Mouse (Mus musculus): Measurements from ENCODE around the gene Rarg. TPM values are rescaled to one million over a fixed set of nuclear protein-coding genes. Genes with fewer than 3 reads are reported as not detected.

Gene Rarg
- polyA plus RNA-seq, 1 experiment from 2014 or later: 16.7 TPM

DNA sequence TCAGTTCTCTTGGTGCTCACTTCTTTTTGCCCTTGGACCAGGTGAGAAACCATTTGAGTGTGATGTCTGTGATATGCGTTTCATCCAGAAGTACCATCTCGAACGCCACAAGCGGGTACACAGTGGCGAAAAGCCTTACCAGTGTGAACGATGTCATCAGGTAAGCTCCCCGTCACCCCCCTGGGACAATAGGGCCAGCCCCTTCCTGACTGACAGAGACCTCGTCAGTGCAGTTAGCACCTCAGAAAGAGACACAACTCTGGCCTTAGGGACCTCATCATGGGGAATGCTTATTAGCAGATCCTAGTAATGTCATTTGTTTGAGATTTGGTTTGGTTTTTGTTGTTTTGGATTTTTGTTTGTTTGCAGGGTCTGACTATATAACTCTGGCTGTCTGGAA is 48.2 kb downstream of the Rarg start:
- ATAC-seq (ENCODE audit: low FRiP score): no peak
- WGBS: 89% methylated on average over 8 of the region's 8 CpGs
- peaks cover 32% of the 10 kb centered on the region for H3K4me1 ChIP-seq
- no peaks in the 10 kb centered on the region for H3K27me3 ChIP-seq
- no peak overlapping the region for H3K4me2 ChIP-seq
- H3K9ac ChIP-seq: no peak overlapping the region
- H3K36me3 ChIP-seq (replicated peaks): peaks cover 81% of the 10 kb centered on the region
- no peak overlapping the region for H3K4me3 ChIP-seq (replicated peaks)
- no peaks in the 10 kb centered on the region for H3K9me3 ChIP-seq
- H3K27ac ChIP-seq: no peak overlapping the region

DNA sequence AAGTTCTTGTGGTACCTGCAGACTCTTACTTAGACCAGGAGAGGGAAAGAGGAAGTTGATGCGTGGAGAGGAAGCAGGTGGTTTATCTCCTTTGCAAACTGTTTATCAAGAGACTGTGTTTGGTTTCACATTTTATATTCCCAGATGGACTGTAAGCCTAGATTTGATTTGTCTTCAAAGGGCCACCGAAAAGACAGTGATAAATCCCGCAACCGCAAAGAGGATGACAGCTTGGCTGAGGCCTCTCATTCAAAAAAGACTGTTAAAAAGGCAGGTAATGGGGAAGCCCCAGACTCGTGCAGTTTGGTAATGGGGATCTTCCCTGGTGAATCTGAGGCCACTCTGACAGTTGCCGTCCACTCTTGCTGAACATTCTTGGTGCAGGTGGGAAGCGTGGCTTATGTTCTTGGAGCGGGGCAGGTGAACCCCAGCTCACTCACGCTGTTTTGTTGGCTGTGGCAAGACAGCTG is 49.2 kb downstream of the Rarg start:
- H3K36me3 ChIP-seq (replicated peaks): peaks cover 72% of the 10 kb centered on the region

DNA sequence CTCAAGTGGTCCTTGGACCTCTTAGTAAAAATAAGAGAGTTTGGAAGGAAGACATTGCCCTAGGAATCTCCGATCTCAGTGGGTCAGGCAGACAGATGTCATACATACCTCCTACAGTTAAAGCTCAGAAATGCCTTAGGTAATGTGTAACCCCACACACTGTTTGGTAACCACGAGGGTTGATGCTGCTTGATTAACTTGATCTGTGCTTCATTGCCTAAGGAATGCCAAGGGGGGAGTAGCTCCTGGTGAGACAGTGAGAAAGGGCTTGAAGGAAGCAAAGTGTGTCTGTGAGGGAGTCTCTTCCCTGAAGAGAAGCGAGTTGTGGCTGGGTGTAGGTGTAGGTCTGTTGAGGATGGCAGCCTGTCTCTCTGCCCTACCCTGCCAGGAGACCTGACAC is 50.0 kb downstream of the Rarg start:
- H3K36me3 ChIP-seq (replicated peaks): peaks cover 64% of the 10 kb centered on the region
- no peaks in the 10 kb centered on the region for H3K9me3 ChIP-seq
- 91% methylated on average over 3 of the region's 3 CpGs for WGBS
- no peak overlapping the region for H3K27ac ChIP-seq
- peaks cover 38% of the 10 kb centered on the region for H3K4me1 ChIP-seq
- H3K4me3 ChIP-seq (replicated peaks): no peak overlapping the region
- no peak for ATAC-seq (ENCODE audit: low FRiP score)
- H3K9ac ChIP-seq: peak overlapping the region; percentile 7; the same call in 1 of the 2 replicates
- H3K27me3 ChIP-seq: no peaks in the 10 kb centered on the region
- no peak overlapping the region for H3K4me2 ChIP-seq

More for the DNA sequence above, 49.2 kb downstream of the Rarg start:
- whole genome bisulfite sequencing: 94% methylated on average over 9 of the region's 9 CpGs
- H3K9me3 ChIP-seq: no peaks in the 10 kb centered on the region
- no peak overlapping the region for H3K4me2 ChIP-seq
- ATAC-seq (ENCODE audit: low FRiP score): no peak
- no peak overlapping the region for H3K4me3 ChIP-seq (replicated peaks)
- H3K27me3 ChIP-seq: no peaks in the 10 kb centered on the region
- no peak overlapping the region for H3K27ac ChIP-seq
- no peak overlapping the region for H3K9ac ChIP-seq
- H3K4me1 ChIP-seq: peaks cover 33% of the 10 kb centered on the region

DNA sequence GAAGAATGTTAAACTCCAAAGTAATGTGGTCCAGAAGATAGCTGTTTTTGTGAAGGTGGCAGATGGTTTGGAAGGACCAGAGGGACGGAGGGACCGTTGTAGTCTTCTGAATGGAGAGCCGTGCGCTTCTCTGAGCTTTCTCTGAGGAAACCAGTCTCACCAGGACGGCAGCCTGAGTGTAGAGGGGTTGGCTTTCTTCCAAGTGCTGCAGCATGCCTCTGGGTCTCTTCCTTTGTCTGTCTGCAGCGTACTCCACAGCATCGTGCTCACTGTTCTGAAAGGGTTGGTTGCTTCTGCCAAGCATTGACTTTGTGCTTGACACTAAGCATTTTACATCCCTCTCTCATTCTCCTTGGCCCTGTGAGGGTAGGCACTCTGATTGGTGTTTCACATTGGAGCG is 51.5 kb downstream of the Rarg start:
- peak; percentile 16; the same call in 1 of the 2 replicates for ATAC-seq (ENCODE audit: low FRiP score)
- Histone ChIP-seq H3K27ac (peak overlapping the region; percentile 99), H3K9ac (peak overlapping the region; percentile 92)

DNA sequence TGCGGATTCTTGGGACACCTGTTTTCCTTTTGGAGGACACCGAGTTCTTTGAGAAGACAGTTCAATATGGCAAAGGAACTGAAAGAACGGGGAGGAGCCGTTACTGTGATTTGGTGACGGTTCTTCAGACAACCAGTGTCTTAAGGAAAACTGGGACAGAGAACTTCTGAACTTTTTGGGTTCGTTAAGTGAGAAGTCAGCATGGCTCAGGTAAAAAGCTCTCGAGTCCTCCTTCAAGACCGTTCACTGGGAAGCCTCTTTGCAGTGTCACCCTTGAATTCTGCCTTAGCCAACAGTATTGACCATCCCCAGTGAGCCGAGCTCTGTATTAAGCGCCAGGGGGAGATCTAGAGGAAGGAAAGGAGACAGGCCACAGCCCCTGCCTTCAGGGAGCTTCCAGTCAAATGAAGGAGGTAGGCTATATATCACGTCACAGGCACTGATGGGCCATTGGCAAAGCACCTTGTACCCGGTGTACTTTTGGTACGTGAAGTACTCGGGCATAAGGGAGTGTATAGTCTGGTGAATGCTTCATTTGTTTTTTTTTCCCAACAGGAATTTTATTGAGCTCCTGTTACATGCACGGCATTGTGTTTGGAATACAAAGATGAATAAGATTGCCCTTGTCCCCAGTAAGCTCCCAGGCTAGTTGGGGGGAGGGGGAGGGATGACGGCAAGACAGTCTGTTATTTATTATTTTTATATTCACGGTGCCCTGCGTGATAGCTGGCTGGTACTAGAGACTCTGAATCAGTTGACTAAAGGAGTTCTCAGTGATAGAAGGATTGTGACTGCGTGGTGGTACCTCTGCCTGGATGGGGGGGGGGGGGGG is 52.4 kb downstream of the Rarg start, which contains the start of gene Csad:
Gene Csad (minus strand): TSS at position 51 of the 832 bp plus-strand sequence.
- WGBS: 64% methylated on average over 19 of the region's 19 CpGs
- H3K9me3 ChIP-seq: no peaks in the 10 kb centered on the region
- H3K4me1 ChIP-seq: peaks cover 40% of the 10 kb centered on the region
- H3K4me2 ChIP-seq: peak within 1 kb of the TSS; percentile 77
- peak within 1 kb of the TSS; percentile 85 for H3K4me3 ChIP-seq (replicated peaks)
- no peaks in the 10 kb centered on the region for H3K27me3 ChIP-seq
- ATAC-seq (ENCODE audit: low FRiP score): no peak
- peak within 1 kb of the TSS; percentile 99 for H3K27ac ChIP-seq
- H3K36me3 ChIP-seq (replicated peaks): peaks cover 42% of the 10 kb centered on the region
- peak within 1 kb of the TSS; percentile 92 for H3K9ac ChIP-seq

More for the DNA sequence above, 51.5 kb downstream of the Rarg start:
- Histone ChIP-seq H3K36me3 (replicated peaks) (peaks cover 51% of the 10 kb centered on the region), H3K4me1 (peaks cover 40% of the 10 kb centered on the region), H3K4me2 (peak overlapping the region; percentile 77), H3K4me3 (replicated peaks) (peak overlapping the region; percentile 85), H3K27me3 (no peaks in the 10 kb centered on the region), H3K9me3 (no peaks in the 10 kb centered on the region)
- 42% methylated on average over 8 of the region's 8 CpGs for WGBS

DNA sequence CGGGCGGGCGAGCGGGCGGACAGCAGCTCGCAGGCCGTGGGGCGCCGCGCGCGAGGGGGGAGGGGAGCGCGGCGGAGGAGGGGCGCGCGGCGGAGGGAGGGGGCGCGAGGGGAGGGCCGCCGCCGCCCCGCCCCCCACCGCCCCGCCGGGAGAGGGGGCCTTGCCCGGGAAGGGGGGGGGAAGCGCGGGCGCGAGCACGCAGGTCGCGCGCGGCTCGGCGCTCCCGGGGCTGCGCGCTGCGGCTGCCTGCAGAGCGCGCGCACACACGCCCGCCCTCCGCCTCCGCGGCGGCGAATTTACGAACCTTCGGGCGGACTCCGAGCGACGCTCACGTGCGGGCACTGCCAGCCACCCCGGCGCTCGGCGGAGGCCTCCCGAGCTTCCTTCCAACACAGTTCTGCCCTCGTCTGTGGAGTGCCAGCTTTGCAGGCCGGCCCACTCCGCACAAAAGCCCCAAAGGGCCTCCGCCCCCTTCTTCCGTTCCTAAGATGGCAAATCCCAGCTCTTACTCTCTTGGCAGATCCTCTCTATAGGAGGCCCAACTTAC is 53.4 kb downstream of the Rarg start:
- WGBS: 0% methylated on average over 34 of the region's 72 CpGs

DNA sequence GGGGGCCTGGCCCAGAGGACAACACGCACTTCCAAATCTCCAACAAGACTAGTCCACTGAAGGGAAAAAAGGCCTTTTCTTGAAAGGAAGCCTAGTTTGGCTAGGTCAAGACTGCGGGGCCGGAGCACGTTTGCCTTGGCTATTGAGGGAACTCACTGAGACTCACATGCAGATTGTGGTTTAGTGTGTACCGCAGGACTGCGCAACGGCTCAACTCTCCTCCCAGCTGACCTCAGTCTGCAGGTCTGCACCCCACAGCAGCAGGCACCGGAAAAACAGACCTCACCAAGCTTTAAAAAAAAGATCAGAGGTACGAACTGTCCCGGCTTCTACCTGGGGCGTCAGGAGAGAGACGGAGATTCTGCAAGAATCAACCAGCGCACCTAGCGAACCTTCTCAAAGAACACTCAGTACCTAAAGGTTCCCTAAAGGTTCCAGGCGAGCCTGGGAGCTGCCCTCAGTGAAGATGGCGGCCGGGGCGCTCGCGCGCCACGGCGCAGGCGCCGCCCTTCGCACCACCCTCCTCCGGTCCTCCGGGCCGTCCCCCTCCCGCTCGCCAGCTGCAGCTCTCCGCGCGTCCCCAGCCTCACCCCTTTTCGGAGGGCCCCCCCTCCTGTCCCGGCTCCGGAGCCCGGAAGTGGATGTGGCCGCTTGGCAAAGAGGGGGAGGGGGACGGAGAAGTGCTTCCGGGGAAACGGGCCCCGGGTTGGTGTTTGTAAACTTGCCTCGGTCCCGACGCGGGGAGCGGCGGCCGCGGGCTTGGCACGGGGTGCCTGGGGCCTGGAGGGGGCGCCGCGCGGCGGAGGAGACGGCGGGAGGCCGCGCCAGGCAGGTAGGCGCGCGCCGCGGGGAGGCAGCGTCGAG is 54.1 kb downstream of the Rarg start, which contains the start of gene Zfp740:
Gene Zfp740 (plus strand): TSS at position 279 of the 864 bp plus-strand sequence.
- Histone ChIP-seq H3K9ac (peak within 1 kb of the TSS; percentile 92), H3K4me1 (peaks cover 40% of the 10 kb centered on the region), H3K27ac (peak within 1 kb of the TSS; percentile 99), H3K27me3 (no peaks in the 10 kb centered on the region), H3K36me3 (replicated peaks) (peaks cover 26% of the 10 kb centered on the region), H3K4me2 (peak within 1 kb of the TSS; percentile 77), H3K9me3 (no peaks in the 10 kb centered on the region), H3K4me3 (replicated peaks) (peak within 1 kb of the TSS; percentile 85)
- peak; percentile 97 for ATAC-seq (ENCODE audit: low FRiP score)
- under 1% methylated on average over 66 of the region's 68 CpGs for WGBS

More for the DNA sequence above, 53.4 kb downstream of the Rarg start:
- Histone ChIP-seq H3K9me3 (no peaks in the 10 kb centered on the region), H3K4me1 (peaks cover 40% of the 10 kb centered on the region), H3K4me3 (replicated peaks) (peak overlapping the region; percentile 85), H3K9ac (peak overlapping the region; percentile 92), H3K4me2 (peak overlapping the region; percentile 77), H3K27ac (peak overlapping the region; percentile 99), H3K36me3 (replicated peaks) (peaks cover 33% of the 10 kb centered on the region), H3K27me3 (no peaks in the 10 kb centered on the region)
- ATAC-seq (ENCODE audit: low FRiP score): peak; percentile 47

DNA sequence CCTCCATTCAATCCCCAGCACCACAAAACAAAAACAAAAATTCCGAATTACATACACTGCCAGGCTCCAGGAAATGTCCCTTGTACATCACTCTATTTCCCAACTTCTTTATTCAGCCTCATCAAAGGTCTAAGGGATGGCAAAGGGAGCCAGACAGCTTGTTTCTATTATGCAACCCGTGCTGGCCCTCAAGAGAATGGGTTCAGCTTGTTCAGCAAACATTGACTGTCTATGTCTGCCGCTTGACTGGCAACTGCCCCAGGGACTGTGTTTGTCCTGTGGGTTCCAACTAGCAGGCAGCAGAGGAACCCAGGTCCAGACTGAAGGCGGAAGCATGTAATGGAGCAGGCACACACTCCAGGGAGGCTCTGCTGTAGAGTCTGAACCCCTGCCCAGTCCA is 58.5 kb downstream of the Rarg start:
- peaks cover 7% of the 10 kb centered on the region for H3K4me1 ChIP-seq
- ATAC-seq (ENCODE audit: low FRiP score): no peak
- 88% methylated on average over 4 of the region's 4 CpGs for WGBS

DNA sequence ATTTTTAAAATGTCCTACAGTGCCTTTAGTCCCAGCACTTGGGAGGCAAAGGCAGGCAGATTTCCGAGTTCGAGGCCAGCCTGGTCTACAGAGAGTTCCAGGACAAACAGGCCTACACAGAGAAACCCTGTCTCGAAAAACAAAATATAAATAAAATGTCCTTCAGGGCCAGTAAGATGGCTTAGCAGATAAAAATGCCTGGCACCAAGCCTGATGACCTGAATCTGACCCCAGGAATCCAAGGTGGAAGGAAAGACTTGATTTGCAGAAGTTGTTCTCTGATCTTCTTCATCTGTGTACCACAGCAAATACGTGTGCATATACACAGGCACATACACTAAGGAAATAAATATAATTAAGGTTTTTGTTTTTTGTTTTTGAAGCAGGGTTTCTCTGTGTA is 61.9 kb downstream of the Rarg start:
- no peaks in the 10 kb centered on the region for H3K36me3 ChIP-seq (replicated peaks)

More for the DNA sequence above, 58.5 kb downstream of the Rarg start:
- Histone ChIP-seq H3K4me2 (no peak overlapping the region), H3K4me3 (replicated peaks) (no peak overlapping the region), H3K27ac (no peak overlapping the region), H3K27me3 (no peaks in the 10 kb centered on the region), H3K36me3 (replicated peaks) (no peaks in the 10 kb centered on the region), H3K9ac (no peak overlapping the region), H3K9me3 (no peaks in the 10 kb centered on the region)

DNA sequence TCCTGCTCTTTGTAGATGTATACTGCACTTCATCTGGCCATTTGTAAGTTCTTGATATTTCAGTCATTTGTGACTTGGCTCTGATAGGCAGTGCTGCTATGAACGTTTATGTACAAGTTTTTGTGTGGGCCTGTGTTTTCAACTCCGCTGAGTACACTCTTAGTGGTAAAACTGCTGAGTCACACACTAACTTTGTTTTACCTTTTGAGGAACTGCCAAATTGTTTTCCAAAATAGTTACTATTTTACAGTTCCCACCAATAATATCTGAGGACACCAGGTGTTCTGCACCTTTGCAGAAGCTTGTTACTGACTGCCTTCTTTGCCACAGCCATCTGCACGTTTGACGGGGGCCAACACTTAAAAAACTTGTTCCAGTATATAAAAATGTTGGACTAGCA is 62.9 kb downstream of the Rarg start:
- Histone ChIP-seq H3K27ac (no peak overlapping the region), H3K4me2 (no peak overlapping the region), H3K27me3 (no peaks in the 10 kb centered on the region), H3K9me3 (no peaks in the 10 kb centered on the region), H3K9ac (no peak overlapping the region), H3K4me3 (replicated peaks) (no peak overlapping the region), H3K36me3 (replicated peaks) (no peaks in the 10 kb centered on the region), H3K4me1 (no peaks in the 10 kb centered on the region)
- ATAC-seq (ENCODE audit: low FRiP score): no peak
- 88% methylated on average over 4 of the region's 4 CpGs for WGBS

More for the DNA sequence above, 61.9 kb downstream of the Rarg start:
- no peak overlapping the region for H3K27ac ChIP-seq
- ATAC-seq (ENCODE audit: low FRiP score): no peak
- 83% methylated on average over 4 of the region's 4 CpGs for WGBS
- H3K4me3 ChIP-seq (replicated peaks): no peak overlapping the region
- no peaks in the 10 kb centered on the region for H3K4me1 ChIP-seq
- H3K27me3 ChIP-seq: no peaks in the 10 kb centered on the region
- H3K4me2 ChIP-seq: no peak overlapping the region
- H3K9me3 ChIP-seq: no peaks in the 10 kb centered on the region
- H3K9ac ChIP-seq: no peak overlapping the region

DNA sequence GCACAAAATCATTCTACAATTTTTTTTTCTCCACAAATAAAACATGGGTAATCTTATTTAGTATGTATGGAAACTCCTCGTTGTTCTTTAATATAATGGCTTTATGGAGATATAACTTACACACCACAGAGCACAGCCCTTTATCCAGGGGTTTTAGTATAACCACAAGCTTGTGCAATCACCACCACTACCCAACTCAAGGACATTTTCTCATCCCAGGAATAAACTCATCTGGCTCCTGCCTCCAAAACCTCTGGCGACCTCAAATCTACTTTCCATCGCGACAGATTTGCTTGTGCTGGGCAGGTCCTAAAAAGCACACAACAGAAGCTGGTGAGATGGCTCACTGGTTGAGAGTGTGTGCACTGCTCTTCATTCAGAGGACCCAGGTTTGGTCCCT is 63.7 kb downstream of the Rarg start:
- H3K36me3 ChIP-seq (replicated peaks): no peaks in the 10 kb centered on the region
- no peak overlapping the region for H3K27ac ChIP-seq
- H3K4me2 ChIP-seq: no peak overlapping the region
- no peaks in the 10 kb centered on the region for H3K9me3 ChIP-seq
- ATAC-seq (ENCODE audit: low FRiP score): no peak
- H3K4me3 ChIP-seq (replicated peaks): no peak overlapping the region
- H3K9ac ChIP-seq: no peak overlapping the region
- WGBS: 86% methylated on average over 4 of the region's 4 CpGs
- no peaks in the 10 kb centered on the region for H3K27me3 ChIP-seq
- H3K4me1 ChIP-seq: no peaks in the 10 kb centered on the region

Measured in forebrain, embryonic 12.5 days (tissue).